ENCODE assay signal across 8 mouse cellular contexts in the genomic region with DNA sequence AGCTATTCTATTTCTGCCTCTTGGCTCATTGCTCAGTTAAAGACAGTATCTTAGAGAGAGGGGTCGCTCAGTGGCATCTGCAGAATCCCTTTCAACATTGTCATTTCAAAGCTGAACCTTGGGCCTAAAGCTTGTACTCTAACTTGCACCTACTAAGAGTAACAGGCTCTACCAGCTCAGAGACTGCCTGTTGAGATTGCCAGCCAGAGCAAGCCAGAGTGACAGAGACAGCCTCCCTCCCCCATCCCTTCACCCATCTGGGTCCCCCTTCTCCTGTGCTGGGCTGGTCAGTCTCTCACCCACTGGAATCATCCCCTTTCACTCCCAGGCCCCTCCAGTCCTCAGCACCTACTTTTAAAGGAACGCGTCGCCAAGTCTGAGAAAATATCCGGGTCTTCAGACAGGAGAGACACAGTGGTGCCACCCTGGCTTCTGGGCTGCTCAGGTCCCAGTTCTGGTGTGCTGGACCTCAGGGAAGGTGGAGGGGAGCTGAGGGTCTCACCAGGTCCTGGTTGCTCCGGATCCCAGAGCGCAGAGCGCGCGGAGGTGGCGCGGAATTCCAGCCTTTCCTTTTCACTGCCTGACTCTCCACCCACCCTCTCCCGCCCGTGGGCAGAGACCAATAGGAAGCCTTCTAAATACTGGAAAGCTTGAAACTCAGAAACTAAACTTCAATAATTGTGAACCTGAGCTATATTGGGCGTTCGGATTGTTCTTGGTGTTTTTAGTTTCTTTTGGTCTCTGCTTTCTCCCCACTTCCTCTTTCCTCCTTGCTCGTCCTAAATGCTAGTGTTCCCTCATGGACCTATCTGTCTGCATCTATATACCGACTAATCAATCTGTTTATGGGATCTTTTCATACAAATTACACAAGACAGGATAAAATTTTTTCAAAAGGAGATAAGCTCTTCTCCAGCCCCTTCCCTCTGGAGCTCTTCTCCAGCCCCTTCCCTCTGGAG. TPM values are rescaled to one million over a fixed set of nuclear protein-coding genes. Genes with fewer than 3 reads are reported as not detected.
DNase-seq lines count a peak whose midpoint lies in the region; ATAC-seq lines count a peak whose summit lies in the region.
"Not testable (repeated sequence)": the region's sequence is repeated elsewhere in the genome, so short reads cannot be mapped to it uniquely, and the experiment has no call there.

No protein-coding gene starts in this region.

- DNase-seq in B cell, adult 2 months: peak; percentile 10 to 18
- DNase-seq in ZHBTc4 (ENCODE audit: low read depth, low spot score): peak; percentile 12
- DNase-seq in heart, adult 11 months: peak; percentile 93
- DNase-seq in liver, embryonic 13.5 days: not testable (repeated sequence)
- DNase-seq in spleen, postnatal 36 days (ENCODE audit: low spot score in 2 of 2): peak; percentile 11 to 29
- DNase-seq in thymus, postnatal 4 days: peak; percentile 30

- H3K36me3 ChIP-seq in liver, embryonic 13.5 days; megakaryocyte, embryonic 14.5 days (replicated peaks; ENCODE audit: low read length): not testable (repeated sequence)

- WGBS in liver, embryonic 13.5 days (ENCODE audit: insufficient replicate concordance): 64% methylated on average over 18 of the region's 18 CpGs

- not testable (repeated sequence) for H3K9ac ChIP-seq in liver, embryonic 13.5 days

- not testable (repeated sequence) for H3K4me1 ChIP-seq in liver, embryonic 13.5 days (replicated peaks)
- peaks cover 17% of the 10 kb centered on the region for H3K4me1 ChIP-seq in megakaryocyte, embryonic 14.5 days

- H3K4me2 ChIP-seq in liver, embryonic 13.5 days: 0 out of 2 replicates have a peak overlapping the region, but pooled peaks have one; percentile 8

- H3K4me3 ChIP-seq in liver, embryonic 13.5 days (replicated peaks): not testable (repeated sequence)
- peak overlapping the region; percentile 84 for H3K4me3 ChIP-seq in megakaryocyte, embryonic 14.5 days (replicated peaks)

- not testable (repeated sequence) for H3K27me3 ChIP-seq in liver, embryonic 13.5 days; megakaryocyte, embryonic 14.5 days (replicated peaks)

- 0 out of 2 replicates have a peak overlapping the region, but pooled peaks have one; percentile 43 for H3K27ac ChIP-seq in liver, embryonic 13.5 days

- ATAC-seq in hematopoietic stem cell, adult 5-6 weeks (replicated peaks in 1 of 2; ENCODE audit: insufficient read depth in 1 of 2, low FRiP score in 2 of 2, low TSS enrichment in 1 of 2, low read depth in 1 of 2, poor library complexity in 2 of 2, severe bottlenecking in 2 of 2): peak; percentile 49 to 50; a peak in 2 of 4 replicates
- ATAC-seq in liver, embryonic 13.5 days (ENCODE audit: low read depth): not testable (repeated sequence)

- not testable (repeated sequence) for H3K9me3 ChIP-seq in liver, embryonic 13.5 days (replicated peaks); megakaryocyte, embryonic 14.5 days

RNA-seq across cellular contexts. Expression of gene Slfn8, which starts 0.8 kb away (rescaled TPM):
- total RNA-seq in hematopoietic stem cell, adult 5-6 weeks (2017): 44.3 and 56.4 TPM in 2 replicates
- polyA plus RNA-seq in liver, embryonic 13.5 days (2015; fragmentation: Nextera tagmentation; extraction: Ambion mirVana): 0.37 and 0.66 TPM in 2 replicates
- polyA plus RNA-seq in megakaryocyte, embryonic 14.5 days (2012; ENCODE audit: insufficient read depth, low replicate concordance): 1.3 TPM in 1 of 2 replicates, not detected in the other

RNA-seq across cellular contexts. Expression of gene Slfn9, which starts 28.2 kb away (rescaled TPM):
- total RNA-seq in hematopoietic stem cell, adult 5-6 weeks (2017): 50.1 and 52.5 TPM in 2 replicates
- polyA plus RNA-seq in liver, embryonic 13.5 days (2015; fragmentation: Nextera tagmentation; extraction: Ambion mirVana): 5.5 and 8.3 TPM in 2 replicates
- 1.9 TPM in 1 of 2 replicates, not detected in the other for polyA plus RNA-seq in megakaryocyte, embryonic 14.5 days (2012; ENCODE audit: insufficient read depth, low replicate concordance)

RNA-seq across cellular contexts. Expression of gene Slfn2, which starts 45.1 kb away (rescaled TPM):
- 37.2 and 65.0 TPM in 2 replicates for total RNA-seq in hematopoietic stem cell, adult 5-6 weeks (2017)
- 4.9 and 5.0 TPM in 2 replicates for polyA plus RNA-seq in liver, embryonic 13.5 days (2015; fragmentation: Nextera tagmentation; extraction: Ambion mirVana)
- polyA plus RNA-seq in megakaryocyte, embryonic 14.5 days (2012; ENCODE audit: insufficient read depth, low replicate concordance): 9.0 TPM in 1 of 2 replicates, not detected in the other
